Mouse (Mus musculus) heart, embryonic 14.5 days (tissue): Measurements from ENCODE around the gene Abcg8. TPM values are rescaled to one million over a fixed set of nuclear protein-coding genes. Genes with fewer than 3 reads are reported as not detected.

Experiments used
- ATAC-seq: fragments of 200-750 bp; cut with Nextera tagmentation; 2 replicates; pipeline ENCODE4 v1.8.0; 2017; ENCODE audit warnings: low read depth, moderate TSS enrichment; ENCODE audit not compliant: insufficient number of reproducible peaks, insufficient read depth, low FRiP score
- H3K27ac ChIP-seq, 2 experiments: fragments of 200-500 bp in 1 of 2; fragments of 300-500 bp in 1 of 2; sonication (generic) in 1 of 2; replicated peaks in 1 of 2; 2 replicates each; pipeline ENCODE4 v1.5.1; 2012 to 2014; ENCODE audit warnings: low read depth in 2 of 2, low read length in 2 of 2, control low read depth in 1 of 2, mild to moderate bottlenecking in 1 of 2, mixed read lengths in 1 of 2; ENCODE audit not compliant: control insufficient read depth in 1 of 2, insufficient read depth in 1 of 2
- H3K27me3 ChIP-seq: fragments of 300-500 bp; sonication (generic); 2 replicates; pipeline ENCODE4 v1.6.1; 2014; ENCODE audit warnings: mild to moderate bottlenecking, low read length, control low read depth; ENCODE audit not compliant: control insufficient read depth, insufficient read depth
- H3K36me3 ChIP-seq: fragments of 300-500 bp; sonication (generic); 2 replicates; pipeline ENCODE4 v1.6.1; 2014; ENCODE audit warnings: mild to moderate bottlenecking, control low read depth, low read length, mixed read lengths; ENCODE audit not compliant: control insufficient read depth, insufficient read depth
- H3K4me1 ChIP-seq, 2 experiments: fragments of 200-500 bp in 1 of 2; fragments of 300-500 bp in 1 of 2; sonication (generic) in 1 of 2; 2 replicates each; pipeline ENCODE4 v1.6.1; 2012 to 2014; ENCODE audit warnings: low read length in 2 of 2, control low read depth in 1 of 2, mixed read lengths in 1 of 2; ENCODE audit not compliant: control insufficient read depth in 2 of 2, insufficient read depth in 2 of 2
- H3K4me2 ChIP-seq: fragments of 300-500 bp; sonication (generic); 2 replicates; pipeline ENCODE4 v1.6.1; 2014; ENCODE audit warnings: mild to moderate bottlenecking, low read length
- H3K4me3 ChIP-seq, 2 experiments: fragments of 200-500 bp in 1 of 2; fragments of 300-500 bp in 1 of 2; sonication (generic) in 1 of 2; 2 replicates each; pipeline ENCODE4 v1.5.1; 2012 to 2014; ENCODE audit warnings: low read length in 2 of 2, mild to moderate bottlenecking in 2 of 2, control low read depth in 1 of 2, low read depth in 1 of 2, moderate library complexity in 1 of 2; ENCODE audit not compliant: control insufficient read depth in 1 of 2, insufficient read depth in 1 of 2
- H3K9ac ChIP-seq: fragments of 300-500 bp; sonication (generic); 2 replicates; pipeline ENCODE4 v1.6.1; 2014; ENCODE audit warnings: mild to moderate bottlenecking, low read length
- H3K9me3 ChIP-seq: fragments of 300-500 bp; sonication (generic); 2 replicates; pipeline ENCODE4 v1.6.1; 2016; ENCODE audit warnings: low read length, control low read depth; ENCODE audit not compliant: control insufficient read depth
- WGBS: fragments of 180-500 bp; shearing (Covaris S2); extraction: QIAGEN DNeasy Blood & Tissue Kit; methylation state at CpG from one replicate; pipeline ENCODE4 v1.1.7; 2014; 5-methylcytosine and 5-hydroxymethylcytosine counted together
- polyA plus RNA-seq: library from polyadenylated mRNA; unstranded; fragments of >200 nt; fragmentation: Nextera tagmentation; extraction: Ambion mirVana; gene quantifications from 2 replicates; pipeline ENCODE4 v1.2.1, GENCODE M21; 2014

Gene Abcg8
- polyA plus RNA-seq, 1 experiment from 2014 or later, result not detected

GRCm38 (mm10) chr17:84675204-84675603, 898 bp upstream of the Abcg8 start:
- no peaks in the 10 kb centered on the region for H3K36me3 ChIP-seq
- H3K27ac ChIP-seq, result no peak overlapping the region
- peaks cover 3 to 7% of the 10 kb centered on the region in 2 experiments; a peak in 2 of 4 replicates for H3K4me1 ChIP-seq
- peaks cover 12% of the 10 kb centered on the region for H3K27me3 ChIP-seq
- no peaks in the 10 kb centered on the region for H3K9me3 ChIP-seq
- no peak overlapping the region for H3K9ac ChIP-seq
- 52% methylated on average over 4 of the region's 4 CpGs for WGBS
- no peak for ATAC-seq
- peak overlapping the region; percentile 91; the same call in 1 of the 2 replicates for H3K4me2 ChIP-seq
- H3K4me3 ChIP-seq, result no peak overlapping the region

- WGBS, result 88% methylated on average over 11 of the region's 11 CpGs
- H3K4me3 ChIP-seq, result no peak overlapping the region
- H3K9me3 ChIP-seq, result no peaks in the 10 kb centered on the region
- ATAC-seq, result no peak
- no peak overlapping the region for H3K4me2 ChIP-seq
- H3K36me3 ChIP-seq, result no peaks in the 10 kb centered on the region
- H3K27me3 ChIP-seq, result peaks cover 12% of the 10 kb centered on the region
- no peak overlapping the region for H3K27ac ChIP-seq
- no peak overlapping the region for H3K9ac ChIP-seq
- H3K4me1 ChIP-seq, result peaks cover 3 to 7% of the 10 kb centered on the region in 2 experiments; a peak in 2 of 4 replicates
Measured at GRCm38 (mm10) chr17:84677595-84677994, 1.5 kb downstream of the Abcg8 start.

- no peak overlapping the region for H3K4me2 ChIP-seq
- WGBS, result 79% methylated on average over 3 of the region's 3 CpGs
- no peaks in the 10 kb centered on the region for H3K27me3 ChIP-seq
- no peak overlapping the region for H3K9ac ChIP-seq
- no peak overlapping the region for H3K27ac ChIP-seq
- H3K4me3 ChIP-seq, result no peak overlapping the region
- no peak for ATAC-seq
- no peaks in the 10 kb centered on the region for H3K4me1 ChIP-seq
- no peaks in the 10 kb centered on the region for H3K36me3 ChIP-seq
- no peaks in the 10 kb centered on the region for H3K9me3 ChIP-seq
Measured at GRCm38 (mm10) chr17:84681670-84682069, 5.6 kb downstream of the Abcg8 start.

- ATAC-seq, result no peak
- Histone ChIP-seq H3K4me2 (no peak within 1 kb of the TSS), H3K27ac (no peak within 1 kb of the TSS), H3K9me3 (no peaks in the 10 kb centered on the region), H3K4me3 (no peak within 1 kb of the TSS), H3K27me3 (no peaks in the 10 kb centered on the region), H3K9ac (no peak within 1 kb of the TSS), H3K36me3 (no peaks in the 10 kb centered on the region), H3K4me1 (no peaks in the 10 kb centered on the region)
- 56% methylated on average over 18 of the region's 18 CpGs for WGBS
Measured at GRCm38 (mm10) chr17:84682734-84683717, 6.9 kb downstream of the Abcg8 start, which contains the start of gene Abcg5. TSS of gene Abcg5 (minus strand) at chr17:84683011.

- no peak overlapping the region for H3K4me2 ChIP-seq
- no peaks in the 10 kb centered on the region for H3K27me3 ChIP-seq
- H3K4me3 ChIP-seq, result no peak overlapping the region
- no peak overlapping the region for H3K27ac ChIP-seq
- 51% methylated on average over 6 of the region's 6 CpGs for WGBS
- no peaks in the 10 kb centered on the region for H3K4me1 ChIP-seq
- H3K36me3 ChIP-seq, result no peaks in the 10 kb centered on the region
- no peak for ATAC-seq
- no peaks in the 10 kb centered on the region for H3K9me3 ChIP-seq
- H3K9ac ChIP-seq, result no peak overlapping the region
Measured at GRCm38 (mm10) chr17:84684284-84684683, 8.2 kb downstream of the Abcg8 start.

GRCm38 (mm10) chr17:84685286-84685685, 9.2 kb downstream of the Abcg8 start:
- H3K27ac ChIP-seq, result no peak overlapping the region
- no peaks in the 10 kb centered on the region for H3K4me1 ChIP-seq
- no peaks in the 10 kb centered on the region for H3K9me3 ChIP-seq
- H3K4me2 ChIP-seq, result no peak overlapping the region
- WGBS, result 61% methylated on average over 4 of the region's 4 CpGs
- ATAC-seq, result no peak
- H3K36me3 ChIP-seq, result no peaks in the 10 kb centered on the region
- no peaks in the 10 kb centered on the region for H3K27me3 ChIP-seq
- H3K4me3 ChIP-seq, result no peak overlapping the region
- no peak overlapping the region for H3K9ac ChIP-seq

GRCm38 (mm10) chr17:84687994-84688393, 11.9 kb downstream of the Abcg8 start:
- no peaks in the 10 kb centered on the region; a peak in 2 of 4 replicates for H3K4me1 ChIP-seq
- H3K4me2 ChIP-seq, result no peak overlapping the region
- H3K36me3 ChIP-seq, result no peaks in the 10 kb centered on the region
- WGBS, result 77% methylated on average over 5 of the region's 5 CpGs
- H3K27me3 ChIP-seq, result no peaks in the 10 kb centered on the region
- no peaks in the 10 kb centered on the region for H3K9me3 ChIP-seq
- no peak overlapping the region for H3K4me3 ChIP-seq
- no peak overlapping the region for H3K9ac ChIP-seq
- ATAC-seq, result no peak
- H3K27ac ChIP-seq, result no peak overlapping the region
